Mouse (Mus musculus) ES-Bruce4 (cell line): ENCODE measurements around the gene Dscaml1.

Experiments
- CTCF ChIP-seq: IDR thresholded peaks from one replicate; pipeline ENCODE4 v1.8.1; 2011; ENCODE audit warnings: low read depth, low read length
- POLR2A ChIP-seq: IDR thresholded peaks from one replicate; pipeline ENCODE4 v1.8.1; 2011; ENCODE audit warnings: low read length; ENCODE audit not compliant: insufficient read depth

DNA sequence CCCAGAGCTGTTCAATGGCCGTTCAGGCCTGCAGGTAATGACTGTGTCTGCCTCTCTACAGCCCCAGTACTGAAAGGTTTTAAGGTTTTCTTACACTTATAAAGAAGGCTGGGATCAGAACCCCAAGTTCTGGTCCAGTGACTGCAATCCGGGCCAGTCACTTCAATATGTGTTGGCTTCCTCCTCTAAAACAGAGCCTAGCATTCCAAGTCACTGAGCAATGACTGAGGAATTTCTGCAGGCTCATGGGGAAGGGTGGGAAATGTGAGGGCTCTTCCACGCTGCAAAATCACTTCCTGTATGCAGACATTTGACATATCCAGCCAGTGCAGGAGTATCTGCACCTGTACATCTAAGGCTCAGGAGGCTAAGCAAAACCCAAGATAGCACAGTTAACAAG, 233.8 kb downstream of the Dscaml1 start:
- no peak for TF ChIP-seq CTCF
- no peak for TF ChIP-seq POLR2A
